Mouse (Mus musculus): ENCODE results near the gene Pramel7. TPM values are rescaled to one million over a fixed set of nuclear protein-coding genes. Genes with fewer than 3 reads are reported as not detected.

Gene Pramel7
- polyA plus RNA-seq, 1 experiment from 2014 or later, result not detected

- Histone ChIP-seq H3K27me3 (ENCODE audit: control insufficient read depth, insufficient read depth, low read length) (no peaks in the 10 kb centered on the region), H3K36me3 (replicated peaks; ENCODE audit: control insufficient read depth, insufficient read depth) (no peaks in the 10 kb centered on the region), H3K4me2 (replicated peaks) (no peak within 1 kb of the TSS), H3K9me3 (ENCODE audit: control insufficient read depth, low read length) (no peaks in the 10 kb centered on the region), H3K4me1 (replicated peaks; ENCODE audit: control insufficient read depth, insufficient read depth, low read length) (no peaks in the 10 kb centered on the region), H3K9ac (no peak within 1 kb of the TSS), H3K4me3 (replicated peaks; ENCODE audit: low read length) (no peak within 1 kb of the TSS), H3K27ac (no peak within 1 kb of the TSS)
- no peak for DNase-seq (ENCODE audit: low spot score)
- WGBS, result 87% methylated on average over 6 of the region's 6 CpGs
- no peak for ATAC-seq (ENCODE audit: low FRiP score)
These were observed 9.4 kb upstream of the Pramel7 start, which contains the start of gene Pramel6 for GRCm38 (mm10) chr2:87506265-87506664. Pramel6 (plus strand) TSS chr2:87506565.

GRCm38 (mm10) chr2:87482276-87482675, 14.6 kb downstream of the Pramel7 start:
- H3K9ac ChIP-seq, result no peak overlapping the region
- H3K9me3 ChIP-seq (ENCODE audit: control insufficient read depth, low read length), result no peaks in the 10 kb centered on the region
- 81% methylated on average over 2 of the region's 2 CpGs for WGBS
- H3K4me3 ChIP-seq (replicated peaks; ENCODE audit: low read length), result no peak overlapping the region
- H3K4me1 ChIP-seq (replicated peaks; ENCODE audit: control insufficient read depth, insufficient read depth, low read length), result no peaks in the 10 kb centered on the region
- no peak overlapping the region for H3K4me2 ChIP-seq (replicated peaks)
- no peaks in the 10 kb centered on the region for H3K36me3 ChIP-seq (replicated peaks; ENCODE audit: control insufficient read depth, insufficient read depth)
- no peak for DNase-seq (ENCODE audit: low spot score)
- H3K27me3 ChIP-seq (ENCODE audit: control insufficient read depth, insufficient read depth, low read length), result no peaks in the 10 kb centered on the region
- no peak for ATAC-seq (ENCODE audit: low FRiP score)
- no peak overlapping the region for H3K27ac ChIP-seq

- DNase-seq (ENCODE audit: low spot score) (no peak), ATAC-seq (ENCODE audit: low FRiP score) (no peak)
- no peak overlapping the region for H3K4me3 ChIP-seq (replicated peaks; ENCODE audit: low read length)
- H3K4me1 ChIP-seq (replicated peaks; ENCODE audit: control insufficient read depth, insufficient read depth, low read length), result no peaks in the 10 kb centered on the region
- H3K27me3 ChIP-seq (ENCODE audit: control insufficient read depth, insufficient read depth, low read length), result no peaks in the 10 kb centered on the region
- no peak overlapping the region for H3K4me2 ChIP-seq (replicated peaks)
- no peak overlapping the region for H3K9ac ChIP-seq
- H3K27ac ChIP-seq, result no peak overlapping the region
- no peaks in the 10 kb centered on the region for H3K9me3 ChIP-seq (ENCODE audit: control insufficient read depth, low read length)
- H3K36me3 ChIP-seq (replicated peaks; ENCODE audit: control insufficient read depth, insufficient read depth), result no peaks in the 10 kb centered on the region
- 82% methylated on average over 4 of the region's 4 CpGs for WGBS
These were observed 15.7 kb downstream of the Pramel7 start for GRCm38 (mm10) chr2:87481158-87481557.

GRCm38 (mm10) chr2:87480207-87480606, 16.7 kb downstream of the Pramel7 start:
- no peak overlapping the region for H3K27ac ChIP-seq
- ATAC-seq (ENCODE audit: low FRiP score) (no peak), DNase-seq (ENCODE audit: low spot score) (no peak)
- H3K4me2 ChIP-seq (replicated peaks), result no peak overlapping the region
- H3K27me3 ChIP-seq (ENCODE audit: control insufficient read depth, insufficient read depth, low read length), result no peaks in the 10 kb centered on the region
- no peaks in the 10 kb centered on the region for H3K36me3 ChIP-seq (replicated peaks; ENCODE audit: control insufficient read depth, insufficient read depth)
- no peak overlapping the region for H3K4me3 ChIP-seq (replicated peaks; ENCODE audit: low read length)
- H3K9ac ChIP-seq, result no peak overlapping the region
- H3K4me1 ChIP-seq (replicated peaks; ENCODE audit: control insufficient read depth, insufficient read depth, low read length), result no peaks in the 10 kb centered on the region
- H3K9me3 ChIP-seq (ENCODE audit: control insufficient read depth, low read length), result no peaks in the 10 kb centered on the region

- Histone ChIP-seq H3K9me3 (ENCODE audit: control insufficient read depth, low read length) (no peaks in the 10 kb centered on the region), H3K27ac (no peak overlapping the region), H3K4me3 (replicated peaks; ENCODE audit: low read length) (no peak overlapping the region), H3K36me3 (replicated peaks; ENCODE audit: control insufficient read depth, insufficient read depth) (no peaks in the 10 kb centered on the region), H3K4me2 (replicated peaks) (no peak overlapping the region), H3K4me1 (replicated peaks; ENCODE audit: control insufficient read depth, insufficient read depth, low read length) (no peaks in the 10 kb centered on the region), H3K9ac (no peak overlapping the region), H3K27me3 (ENCODE audit: control insufficient read depth, insufficient read depth, low read length) (no peaks in the 10 kb centered on the region)
- WGBS, result 93% methylated on average over 4 of the region's 4 CpGs
- DNase-seq (ENCODE audit: low spot score) (no peak), ATAC-seq (ENCODE audit: low FRiP score) (no peak)
These were observed 35.1 kb downstream of the Pramel7 start for GRCm38 (mm10) chr2:87461769-87462168.

GRCm38 (mm10) chr2:87453662-87454061, 43.2 kb downstream of the Pramel7 start, which contains the start of gene Olfr1126:
Olfr1126 (plus strand) TSS chr2:87453962.
- no peak within 1 kb of the TSS for H3K4me2 ChIP-seq (replicated peaks)

More at GRCm38 (mm10) chr2:87453662-87454061, 43.2 kb downstream of the Pramel7 start, which contains the start of gene Olfr1126:
- DNase-seq (ENCODE audit: low spot score) (no peak), ATAC-seq (ENCODE audit: low FRiP score) (no peak)
- no peaks in the 10 kb centered on the region for H3K9me3 ChIP-seq (ENCODE audit: control insufficient read depth, low read length)
- H3K4me3 ChIP-seq (replicated peaks; ENCODE audit: low read length), result no peak within 1 kb of the TSS
- H3K4me1 ChIP-seq (replicated peaks; ENCODE audit: control insufficient read depth, insufficient read depth, low read length), result no peaks in the 10 kb centered on the region
- H3K27ac ChIP-seq, result no peak within 1 kb of the TSS
- H3K36me3 ChIP-seq (replicated peaks; ENCODE audit: control insufficient read depth, insufficient read depth), result no peaks in the 10 kb centered on the region
- no peak within 1 kb of the TSS for H3K9ac ChIP-seq
- H3K27me3 ChIP-seq (ENCODE audit: control insufficient read depth, insufficient read depth, low read length), result no peaks in the 10 kb centered on the region

Other genes with a start within 250 kb of the Pramel7 start
- not detected in 2 replicates for gene Olfr1115, start 249.1 kb downstream of the Pramel7 start, polyA plus RNA-seq (2014; fragmentation: Nextera tagmentation; extraction: Ambion mirVana)
- gene Olfr1116, start 229.6 kb downstream of the Pramel7 start, polyA plus RNA-seq (2014; fragmentation: Nextera tagmentation; extraction: Ambion mirVana), result not detected in 2 replicates
- gene Olfr1118, start 189.5 kb downstream of the Pramel7 start, polyA plus RNA-seq (2014; fragmentation: Nextera tagmentation; extraction: Ambion mirVana), result not detected in 2 replicates
- not detected in 2 replicates for gene Olfr1120, start 142.3 kb downstream of the Pramel7 start, polyA plus RNA-seq (2014; fragmentation: Nextera tagmentation; extraction: Ambion mirVana)
- not detected in 2 replicates for gene Olfr1121, start 127.2 kb downstream of the Pramel7 start, polyA plus RNA-seq (2014; fragmentation: Nextera tagmentation; extraction: Ambion mirVana)
- not detected in 2 replicates for gene Olfr1122, start 111.2 kb downstream of the Pramel7 start, polyA plus RNA-seq (2014; fragmentation: Nextera tagmentation; extraction: Ambion mirVana)
- not detected in 2 replicates for gene Olfr1123, start 80.5 kb downstream of the Pramel7 start, polyA plus RNA-seq (2014; fragmentation: Nextera tagmentation; extraction: Ambion mirVana)
- gene Olfr1124, start 66.8 kb downstream of the Pramel7 start, polyA plus RNA-seq (2014; fragmentation: Nextera tagmentation; extraction: Ambion mirVana), result not detected in 2 replicates
- gene Olfr1126, start 43.1 kb downstream of the Pramel7 start, polyA plus RNA-seq (2014; fragmentation: Nextera tagmentation; extraction: Ambion mirVana), result not detected in 2 replicates
- not detected in 2 replicates for gene Pramel6, start 9.5 kb upstream of the Pramel7 start, polyA plus RNA-seq (2014; fragmentation: Nextera tagmentation; extraction: Ambion mirVana)
- not detected in 2 replicates for gene Olfr153, start 34.7 kb upstream of the Pramel7 start, polyA plus RNA-seq (2014; fragmentation: Nextera tagmentation; extraction: Ambion mirVana)
- gene Olfr1128, start 48.4 kb upstream of the Pramel7 start, polyA plus RNA-seq (2014; fragmentation: Nextera tagmentation; extraction: Ambion mirVana), result not detected in 2 replicates
- gene Olfr1129, start 76.8 kb upstream of the Pramel7 start, polyA plus RNA-seq (2014; fragmentation: Nextera tagmentation; extraction: Ambion mirVana), result not detected in 2 replicates
- gene Olfr1130, start 109.1 kb upstream of the Pramel7 start, polyA plus RNA-seq (2014; fragmentation: Nextera tagmentation; extraction: Ambion mirVana), result not detected in 2 replicates
- gene Olfr1131, start 130.0 kb upstream of the Pramel7 start, polyA plus RNA-seq (2014; fragmentation: Nextera tagmentation; extraction: Ambion mirVana), result not detected in 2 replicates
- not detected in 2 replicates for gene Olfr1132, start 140.4 kb upstream of the Pramel7 start, polyA plus RNA-seq (2014; fragmentation: Nextera tagmentation; extraction: Ambion mirVana)
- gene Olfr1133, start 150.3 kb upstream of the Pramel7 start, polyA plus RNA-seq (2014; fragmentation: Nextera tagmentation; extraction: Ambion mirVana), result not detected in 2 replicates
- not detected in 2 replicates for gene Olfr1134, start 161.4 kb upstream of the Pramel7 start, polyA plus RNA-seq (2014; fragmentation: Nextera tagmentation; extraction: Ambion mirVana)
- not detected in 2 replicates for gene Olfr1135, start 176.6 kb upstream of the Pramel7 start, polyA plus RNA-seq (2014; fragmentation: Nextera tagmentation; extraction: Ambion mirVana)
- gene Olfr1136, start 196.9 kb upstream of the Pramel7 start, polyA plus RNA-seq (2014; fragmentation: Nextera tagmentation; extraction: Ambion mirVana), result not detected in 2 replicates
- gene Olfr1137, start 216.1 kb upstream of the Pramel7 start, polyA plus RNA-seq (2014; fragmentation: Nextera tagmentation; extraction: Ambion mirVana), result not detected in 2 replicates
- not detected in 2 replicates for gene Olfr1138, start 242.9 kb upstream of the Pramel7 start, polyA plus RNA-seq (2014; fragmentation: Nextera tagmentation; extraction: Ambion mirVana)
- not detected in 2 replicates for gene Olfr1140, start 246.7 kb upstream of the Pramel7 start, polyA plus RNA-seq (2014; fragmentation: Nextera tagmentation; extraction: Ambion mirVana)